Mouse (Mus musculus): ENCODE measurements at regions not wholly inside any gene's neighbourhood (a gene's known extent, or its start where the extent isn't known, plus 50 kb on each side); places are given as distances from the start of the nearest gene placed in this dataset.

- ATAC-seq (replicated peaks; ENCODE audit: low read depth, poor library complexity, severe bottlenecking), result no peak
Observed at GRCm38 (mm10) chrX:129546016-129546415, 203.5 kb upstream of the Diaph2 start.

GRCm38 (mm10) chrX:129547606-129548005, 201.9 kb upstream of the Diaph2 start:
- no peak for ATAC-seq (replicated peaks; ENCODE audit: low read depth, poor library complexity, severe bottlenecking)

- ATAC-seq (replicated peaks; ENCODE audit: low read depth, poor library complexity, severe bottlenecking), result no peak
Observed at GRCm38 (mm10) chrX:129556001-129556400, 193.5 kb upstream of the Diaph2 start.

GRCm38 (mm10) chrX:129599491-129599890, 150.1 kb upstream of the Diaph2 start:
- no peak for ATAC-seq (replicated peaks; ENCODE audit: low read depth, poor library complexity, severe bottlenecking)

- no peak for ATAC-seq (replicated peaks; ENCODE audit: low read depth, poor library complexity, severe bottlenecking)
Observed at GRCm38 (mm10) chrX:129607842-129608241, 141.7 kb upstream of the Diaph2 start.

- 0 out of 2 replicates have a peak, but pooled peaks have one; percentile 32 for ATAC-seq (replicated peaks; ENCODE audit: low read depth, poor library complexity, severe bottlenecking)
Observed at GRCm38 (mm10) chrX:129611500-129611899, 138.0 kb upstream of the Diaph2 start.

GRCm38 (mm10) chrX:129637016-129637415, 112.5 kb upstream of the Diaph2 start:
- no peak for ATAC-seq (replicated peaks; ENCODE audit: low read depth, poor library complexity, severe bottlenecking)

GRCm38 (mm10) chrX:129645106-129645505, 104.4 kb upstream of the Diaph2 start:
- no peak for ATAC-seq (replicated peaks; ENCODE audit: low read depth, poor library complexity, severe bottlenecking)

- ATAC-seq (replicated peaks; ENCODE audit: low read depth, poor library complexity, severe bottlenecking), result no peak
Observed at GRCm38 (mm10) chrX:129656906-129657305, 92.6 kb upstream of the Diaph2 start.

GRCm38 (mm10) chrX:129690677-129691076, 58.9 kb upstream of the Diaph2 start:
- 0 out of 2 replicates have a peak, but pooled peaks have one; percentile 32 for ATAC-seq (replicated peaks; ENCODE audit: low read depth, poor library complexity, severe bottlenecking)

Data from common myeloid progenitor, adult 5-6 weeks (primary cell).